Mouse (Mus musculus) heart, embryonic 14.5 days (tissue): ENCODE data around the gene Ttc3. TPM values are rescaled to one million over a fixed set of nuclear protein-coding genes. Genes with fewer than 3 reads are reported as not detected.

Experiments used
- ATAC-seq: fragments of 200-750 bp; cut with Nextera tagmentation; 2 replicates; pipeline ENCODE4 v1.8.0; 2017; ENCODE audit warnings: low read depth, moderate TSS enrichment; ENCODE audit not compliant: insufficient number of reproducible peaks, insufficient read depth, low FRiP score
- H3K27ac ChIP-seq, 2 experiments: fragments of 200-500 bp in 1 of 2; fragments of 300-500 bp in 1 of 2; sonication (generic) in 1 of 2; replicated peaks in 1 of 2; 2 replicates each; pipeline ENCODE4 v1.5.1; 2012 to 2014; ENCODE audit warnings: low read depth in 2 of 2, low read length in 2 of 2, control low read depth in 1 of 2, mild to moderate bottlenecking in 1 of 2, mixed read lengths in 1 of 2; ENCODE audit not compliant: control insufficient read depth in 1 of 2, insufficient read depth in 1 of 2
- H3K27me3 ChIP-seq: fragments of 300-500 bp; sonication (generic); 2 replicates; pipeline ENCODE4 v1.6.1; 2014; ENCODE audit warnings: mild to moderate bottlenecking, low read length, control low read depth; ENCODE audit not compliant: control insufficient read depth, insufficient read depth
- H3K36me3 ChIP-seq: fragments of 300-500 bp; sonication (generic); 2 replicates; pipeline ENCODE4 v1.6.1; 2014; ENCODE audit warnings: mild to moderate bottlenecking, control low read depth, low read length, mixed read lengths; ENCODE audit not compliant: control insufficient read depth, insufficient read depth
- H3K4me1 ChIP-seq, 2 experiments: fragments of 200-500 bp in 1 of 2; fragments of 300-500 bp in 1 of 2; sonication (generic) in 1 of 2; 2 replicates each; pipeline ENCODE4 v1.6.1; 2012 to 2014; ENCODE audit warnings: low read length in 2 of 2, control low read depth in 1 of 2, mixed read lengths in 1 of 2; ENCODE audit not compliant: control insufficient read depth in 2 of 2, insufficient read depth in 2 of 2
- H3K4me2 ChIP-seq: fragments of 300-500 bp; sonication (generic); 2 replicates; pipeline ENCODE4 v1.6.1; 2014; ENCODE audit warnings: mild to moderate bottlenecking, low read length
- H3K4me3 ChIP-seq, 2 experiments: fragments of 200-500 bp in 1 of 2; fragments of 300-500 bp in 1 of 2; sonication (generic) in 1 of 2; 2 replicates each; pipeline ENCODE4 v1.5.1; 2012 to 2014; ENCODE audit warnings: low read length in 2 of 2, mild to moderate bottlenecking in 2 of 2, control low read depth in 1 of 2, low read depth in 1 of 2, moderate library complexity in 1 of 2; ENCODE audit not compliant: control insufficient read depth in 1 of 2, insufficient read depth in 1 of 2
- H3K9ac ChIP-seq: fragments of 300-500 bp; sonication (generic); 2 replicates; pipeline ENCODE4 v1.6.1; 2014; ENCODE audit warnings: mild to moderate bottlenecking, low read length
- H3K9me3 ChIP-seq: fragments of 300-500 bp; sonication (generic); 2 replicates; pipeline ENCODE4 v1.6.1; 2016; ENCODE audit warnings: low read length, control low read depth; ENCODE audit not compliant: control insufficient read depth
- WGBS: fragments of 180-500 bp; shearing (Covaris S2); extraction: QIAGEN DNeasy Blood & Tissue Kit; methylation state at CpG from one replicate; pipeline ENCODE4 v1.1.7; 2014; 5-methylcytosine and 5-hydroxymethylcytosine counted together
- polyA plus RNA-seq: library from polyadenylated mRNA; unstranded; fragments of >200 nt; fragmentation: Nextera tagmentation; extraction: Ambion mirVana; gene quantifications from 2 replicates; pipeline ENCODE4 v1.2.1, GENCODE M21; 2014

Gene Ttc3
- polyA plus RNA-seq, 1 experiment from 2014 or later = 200 TPM

DNA sequence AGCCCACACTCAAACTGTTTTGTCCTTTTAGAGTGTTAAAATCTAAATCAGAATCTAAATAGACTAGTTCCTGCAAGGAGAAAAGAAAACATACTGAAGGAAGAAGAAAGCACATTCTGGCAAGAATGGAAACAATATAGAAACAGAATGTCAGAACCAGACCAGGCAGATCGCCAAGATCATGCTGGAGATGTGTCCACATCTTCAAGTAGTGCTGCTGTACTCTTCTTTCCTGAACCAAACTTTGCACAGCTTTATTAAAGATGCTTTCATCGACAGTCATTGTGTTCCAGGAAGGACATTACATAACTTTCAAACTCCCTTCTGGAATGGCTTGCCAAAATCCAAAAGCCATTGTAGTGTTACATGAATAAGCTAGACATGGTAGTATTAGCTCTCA, 66.4 kb downstream of the Ttc3 start:
- H3K9me3 ChIP-seq = 0 out of 2 replicates have a peak, but pooled peaks cover 7% of the 10 kb centered on the region
- H3K4me2 ChIP-seq = no peak overlapping the region
- H3K27ac ChIP-seq = no peak overlapping the region
- H3K9ac ChIP-seq = no peak overlapping the region
- no peak overlapping the region for H3K4me3 ChIP-seq
- H3K4me1 ChIP-seq = no peaks in the 10 kb centered on the region; a peak in 1 of 4 replicates
- H3K27me3 ChIP-seq = no peaks in the 10 kb centered on the region
- WGBS = 87% methylated on average over 2 of the region's 2 CpGs
- no peak for ATAC-seq
- peaks cover 95% of the 10 kb centered on the region for H3K36me3 ChIP-seq

DNA sequence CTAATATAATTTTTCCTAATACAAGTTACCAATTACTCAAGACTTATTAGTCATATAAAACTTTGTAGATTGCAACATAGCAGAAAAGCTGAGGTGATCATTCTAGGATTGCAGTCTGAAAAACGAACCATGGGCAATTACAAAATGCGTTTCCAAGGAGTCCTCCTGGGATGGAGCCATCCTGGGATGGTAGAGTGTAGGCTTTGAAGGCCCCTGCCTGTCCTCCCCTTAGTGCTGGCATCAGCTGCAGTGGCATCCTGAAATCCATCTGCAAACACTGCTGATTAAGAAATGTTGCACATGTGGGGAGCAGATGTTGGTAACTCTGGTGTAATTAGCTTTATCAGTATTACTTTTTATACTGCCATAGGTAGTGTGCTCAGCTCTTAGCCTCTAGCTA, 70.9 kb downstream of the Ttc3 start:
- no peak overlapping the region for H3K9ac ChIP-seq
- no peak overlapping the region for H3K4me3 ChIP-seq
- no peaks in the 10 kb centered on the region for H3K4me1 ChIP-seq
- no peak for ATAC-seq
- 93% methylated on average over 2 of the region's 2 CpGs for WGBS
- no peaks in the 10 kb centered on the region for H3K27me3 ChIP-seq
- peaks cover 92% of the 10 kb centered on the region for H3K36me3 ChIP-seq
- H3K27ac ChIP-seq = no peak overlapping the region
- no peak overlapping the region for H3K4me2 ChIP-seq
- H3K9me3 ChIP-seq = 0 out of 2 replicates have a peak, but pooled peaks cover 7% of the 10 kb centered on the region

DNA sequence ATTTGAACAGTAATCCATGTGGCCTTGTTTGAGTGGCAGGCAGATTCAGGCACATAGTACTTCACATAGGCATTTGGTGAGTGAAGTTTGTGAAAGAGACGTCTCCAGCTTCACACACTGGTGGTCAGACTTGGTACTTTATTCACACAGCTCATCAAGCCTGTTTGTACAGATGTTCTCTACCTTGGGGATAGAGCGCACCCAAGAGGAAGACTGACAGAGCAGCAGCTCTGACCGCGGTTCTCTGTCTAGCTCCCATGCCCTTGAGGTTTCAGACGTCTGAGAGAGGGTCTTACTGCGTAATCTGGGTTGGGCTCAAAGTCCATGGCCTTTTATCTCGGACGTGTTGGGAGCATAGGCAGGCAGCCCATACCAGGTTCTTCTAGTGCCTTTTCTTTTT, 78.7 kb downstream of the Ttc3 start:
- no peak overlapping the region for H3K9ac ChIP-seq
- H3K27ac ChIP-seq = no peak overlapping the region
- no peak for ATAC-seq
- peaks cover 95% of the 10 kb centered on the region for H3K36me3 ChIP-seq
- no peaks in the 10 kb centered on the region for H3K9me3 ChIP-seq
- no peak overlapping the region for H3K4me3 ChIP-seq
- H3K4me2 ChIP-seq = no peak overlapping the region
- 77% methylated on average over 8 of the region's 8 CpGs for WGBS
- no peaks in the 10 kb centered on the region for H3K27me3 ChIP-seq
- no peaks in the 10 kb centered on the region for H3K4me1 ChIP-seq

DNA sequence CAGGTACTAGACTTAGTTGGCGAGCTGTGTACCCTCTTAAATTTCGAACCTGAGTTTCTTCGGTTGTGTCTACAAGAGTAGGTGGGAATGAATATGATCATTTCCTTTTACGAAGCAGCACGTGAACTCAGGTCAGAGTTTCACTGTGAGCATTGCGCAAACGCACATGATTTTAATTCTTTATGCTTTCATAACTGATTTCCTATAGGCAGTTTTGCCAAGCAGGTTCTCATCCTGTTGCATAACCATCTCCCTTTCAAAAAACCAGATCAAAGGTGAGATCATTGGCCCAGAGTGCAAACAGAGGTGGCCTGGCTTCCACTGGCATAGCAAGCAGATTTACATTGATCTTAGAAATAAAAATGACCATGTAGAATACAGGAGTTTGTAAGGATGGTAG, 79.2 kb downstream of the Ttc3 start:
- no peak overlapping the region for H3K9ac ChIP-seq
- no peak for ATAC-seq
- 93% methylated on average over 7 of the region's 7 CpGs for WGBS
- no peak overlapping the region for H3K27ac ChIP-seq
- no peak overlapping the region for H3K4me3 ChIP-seq
- H3K9me3 ChIP-seq = no peaks in the 10 kb centered on the region
- no peak overlapping the region for H3K4me2 ChIP-seq
- no peaks in the 10 kb centered on the region for H3K27me3 ChIP-seq
- H3K36me3 ChIP-seq = peaks cover 95% of the 10 kb centered on the region
- no peaks in the 10 kb centered on the region for H3K4me1 ChIP-seq

DNA sequence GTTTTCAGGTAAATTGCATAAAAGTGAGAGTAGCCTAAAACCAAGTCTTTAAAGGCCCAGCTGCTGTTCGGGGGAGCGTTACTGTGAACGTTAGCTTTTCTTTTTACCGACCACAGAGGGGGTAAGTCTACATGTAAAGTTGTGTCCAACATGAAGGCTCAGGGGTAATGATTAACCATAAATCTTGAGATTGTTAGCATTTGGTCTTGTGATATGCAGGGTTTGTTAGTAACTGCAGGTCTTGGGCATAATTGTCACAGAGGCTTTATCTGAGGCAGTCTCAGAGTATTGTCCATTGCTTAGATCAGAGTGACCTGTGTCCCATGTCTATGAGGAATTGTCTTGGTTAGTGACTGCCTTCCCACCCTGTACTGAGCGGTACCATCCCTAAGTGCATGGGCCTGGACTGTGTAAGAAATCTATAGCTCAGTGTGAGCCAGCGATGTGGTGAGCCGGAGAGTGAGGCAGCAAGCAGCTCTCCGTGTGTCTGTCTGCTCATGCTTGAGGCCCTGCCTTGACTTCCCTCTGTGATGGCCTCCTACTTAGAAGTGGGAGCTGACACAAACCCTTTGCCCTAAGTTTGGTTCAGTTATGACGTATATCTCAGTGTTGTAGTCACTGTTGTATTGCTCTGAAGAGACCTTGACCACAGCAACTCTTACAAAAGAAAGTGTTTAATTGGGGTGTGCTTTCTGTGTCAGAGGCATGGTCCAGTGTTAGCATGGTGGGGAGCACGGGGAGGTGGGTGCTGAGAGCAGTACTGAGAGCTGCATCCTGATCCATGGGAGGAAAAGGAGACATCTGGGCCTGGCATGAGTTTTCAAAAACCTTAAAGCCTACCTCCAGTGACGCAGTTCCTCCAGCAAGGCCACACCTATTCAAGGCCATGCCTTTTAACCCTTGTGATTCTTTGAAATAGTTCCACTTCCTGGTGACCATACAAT, 81.4 kb downstream of the Ttc3 start:
- H3K36me3 ChIP-seq = peaks cover 99% of the 10 kb centered on the region
- no peaks in the 10 kb centered on the region for H3K27me3 ChIP-seq
- no peak overlapping the region for H3K4me3 ChIP-seq
- WGBS = 88% methylated on average over 11 of the region's 11 CpGs
- no peak overlapping the region for H3K27ac ChIP-seq
- no peak overlapping the region for H3K9ac ChIP-seq
- H3K4me1 ChIP-seq = no peaks in the 10 kb centered on the region
- no peak overlapping the region for H3K4me2 ChIP-seq
- ATAC-seq = no peak
- no peaks in the 10 kb centered on the region for H3K9me3 ChIP-seq

DNA sequence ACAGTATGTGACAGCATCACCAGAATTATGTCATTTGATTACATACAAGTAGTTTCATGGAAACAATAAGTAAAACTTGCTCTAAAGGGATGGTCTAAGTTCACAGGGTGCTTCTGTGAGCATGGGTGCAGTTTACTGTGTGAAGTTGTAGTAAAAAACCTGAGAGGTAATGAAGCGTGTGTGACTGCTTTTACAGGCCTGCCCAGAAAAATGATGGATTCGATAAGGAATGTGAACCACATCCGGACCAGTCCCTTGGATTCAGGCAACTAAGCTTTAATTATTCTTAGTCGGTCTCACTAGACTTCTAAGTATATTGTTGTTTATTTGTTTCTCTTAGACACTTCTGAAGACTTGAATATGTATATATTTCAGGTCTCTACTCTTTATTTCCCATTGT, 82.3 kb downstream of the Ttc3 start:
- Histone ChIP-seq H3K27ac (no peak overlapping the region), H3K4me2 (no peak overlapping the region), H3K9me3 (no peaks in the 10 kb centered on the region), H3K36me3 (peaks cover 99% of the 10 kb centered on the region), H3K27me3 (no peaks in the 10 kb centered on the region), H3K4me3 (no peak overlapping the region), H3K9ac (no peak overlapping the region), H3K4me1 (no peaks in the 10 kb centered on the region)
- ATAC-seq = no peak
- WGBS = 87% methylated on average over 4 of the region's 4 CpGs

DNA sequence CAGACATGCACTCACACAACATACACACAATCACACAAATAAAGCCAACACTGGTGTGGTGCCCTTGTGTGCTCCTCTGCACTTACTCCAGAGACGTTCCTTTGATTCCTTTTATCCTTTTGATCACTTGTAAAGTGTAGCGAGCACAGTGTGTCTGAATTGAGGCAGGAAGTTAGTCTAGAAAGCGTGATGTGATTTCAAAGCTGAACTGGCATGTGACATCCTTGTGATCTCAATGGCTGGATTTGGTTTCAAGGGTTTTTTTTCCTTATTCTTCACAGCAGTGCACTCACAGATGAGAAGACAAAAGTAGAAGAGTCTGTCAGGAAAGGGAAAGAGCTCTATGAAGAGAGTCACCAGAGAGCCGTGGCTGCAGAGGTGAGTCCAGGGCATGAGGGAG, 83.7 kb downstream of the Ttc3 start:
- 75% methylated on average over 4 of the region's 4 CpGs for WGBS
- H3K4me3 ChIP-seq = no peak overlapping the region
- no peaks in the 10 kb centered on the region for H3K27me3 ChIP-seq
- ATAC-seq = no peak
- peaks cover 99% of the 10 kb centered on the region for H3K36me3 ChIP-seq
- H3K9me3 ChIP-seq = no peaks in the 10 kb centered on the region
- H3K4me1 ChIP-seq = no peaks in the 10 kb centered on the region
- no peak overlapping the region for H3K4me2 ChIP-seq
- no peak overlapping the region for H3K27ac ChIP-seq
- no peak overlapping the region for H3K9ac ChIP-seq

DNA sequence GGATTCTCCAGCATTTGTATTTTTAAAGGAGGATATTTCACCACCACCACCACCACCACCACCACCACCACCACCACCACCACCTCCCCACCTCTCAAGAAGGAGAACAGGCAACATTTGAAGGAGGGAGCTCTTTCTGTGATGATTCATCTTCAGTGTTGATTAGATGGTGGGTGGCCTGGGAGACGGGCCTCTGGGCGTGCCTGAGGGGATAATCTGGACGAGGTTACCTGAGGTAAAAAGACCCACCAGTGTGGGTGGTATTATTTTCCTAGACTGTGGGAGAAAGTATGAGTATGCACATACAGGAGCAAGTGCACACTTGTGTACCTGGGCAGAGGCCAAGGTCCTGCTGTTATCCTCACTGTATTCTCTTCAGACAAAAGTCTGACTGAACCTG, 93.6 kb downstream of the Ttc3 start:
- H3K4me1 ChIP-seq = no peaks in the 10 kb centered on the region
- H3K9me3 ChIP-seq = no peaks in the 10 kb centered on the region
- no peak overlapping the region for H3K4me3 ChIP-seq
- H3K36me3 ChIP-seq = peaks cover 98% of the 10 kb centered on the region
- 80% methylated on average over 3 of the region's 3 CpGs for WGBS
- H3K4me2 ChIP-seq = no peak overlapping the region
- no peak overlapping the region for H3K27ac ChIP-seq
- no peak for ATAC-seq
- no peak overlapping the region for H3K9ac ChIP-seq
- H3K27me3 ChIP-seq = no peaks in the 10 kb centered on the region
